Mouse (Mus musculus) hindbrain, embryonic 11.5 days (tissue): ENCODE data around the gene E130114P18Rik. TPM values are rescaled to one million over a fixed set of nuclear protein-coding genes. Genes with fewer than 3 reads are reported as not detected.

Experiments used
- ATAC-seq: fragments of 200-750 bp; cut with Nextera tagmentation; 2 replicates; pipeline ENCODE4 v1.8.0; 2017; ENCODE audit warnings: mild to moderate bottlenecking, moderate TSS enrichment, moderate library complexity; ENCODE audit not compliant: low FRiP score
- DNase-seq: peaks from one replicate; pipeline ENCODE4 v3.0.0-alpha.2; 2015; ENCODE audit warnings: low spot score
- H3K27ac ChIP-seq: fragments of 300-500 bp; sonication (generic); 2 replicates; pipeline ENCODE4 v1.5.1; 2014; ENCODE audit warnings: mild to moderate bottlenecking, low read depth, low read length
- H3K27me3 ChIP-seq: fragments of 300-500 bp; sonication (generic); 2 replicates; pipeline ENCODE4 v1.6.1; 2014; ENCODE audit warnings: mild to moderate bottlenecking, low read length, moderate library complexity, mixed read lengths; ENCODE audit not compliant: control insufficient read depth, insufficient read depth
- H3K36me3 ChIP-seq: fragments of 300-500 bp; sonication (generic); 2 replicates; pipeline ENCODE4 v1.6.1; 2014; ENCODE audit warnings: mild to moderate bottlenecking, low read length, moderate library complexity, mixed read lengths; ENCODE audit not compliant: control insufficient read depth, insufficient read depth
- H3K4me1 ChIP-seq: fragments of 300-500 bp; sonication (generic); replicated peaks from 2 replicates; pipeline ENCODE4 v1.6.1; 2014; ENCODE audit warnings: low read length, mixed read lengths; ENCODE audit not compliant: control insufficient read depth, insufficient read depth
- H3K4me2 ChIP-seq: fragments of 300-500 bp; sonication (generic); replicated peaks from 2 replicates; pipeline ENCODE4 v1.6.1; 2014; ENCODE audit warnings: mild to moderate bottlenecking, low read depth, low read length
- H3K4me3 ChIP-seq: fragments of 300-500 bp; sonication (generic); 2 replicates; pipeline ENCODE4 v1.5.1; 2014; ENCODE audit warnings: low read depth, low read length
- H3K9ac ChIP-seq: fragments of 300-500 bp; sonication (generic); 2 replicates; pipeline ENCODE4 v1.6.1; 2014; ENCODE audit warnings: low read depth, low read length
- H3K9me3 ChIP-seq: fragments of 300-500 bp; sonication (generic); 2 replicates; pipeline ENCODE4 v1.6.1; 2016; ENCODE audit warnings: low read length; ENCODE audit not compliant: control insufficient read depth
- WGBS: fragments of 180-500 bp; shearing (Covaris S2); extraction: QIAGEN DNeasy Blood & Tissue Kit; methylation state at CpG from one replicate; pipeline ENCODE4 v1.1.7; 2014; 5-methylcytosine and 5-hydroxymethylcytosine counted together
- polyA plus RNA-seq: library from polyadenylated mRNA; unstranded; fragments of >200 nt; fragmentation: Nextera tagmentation; extraction: Ambion mirVana; gene quantifications from 2 replicates; pipeline ENCODE4 v1.2.1, GENCODE M21; 2014

Gene E130114P18Rik
- polyA plus RNA-seq = 28.5 and 36.5 TPM in 2 replicates

DNA sequence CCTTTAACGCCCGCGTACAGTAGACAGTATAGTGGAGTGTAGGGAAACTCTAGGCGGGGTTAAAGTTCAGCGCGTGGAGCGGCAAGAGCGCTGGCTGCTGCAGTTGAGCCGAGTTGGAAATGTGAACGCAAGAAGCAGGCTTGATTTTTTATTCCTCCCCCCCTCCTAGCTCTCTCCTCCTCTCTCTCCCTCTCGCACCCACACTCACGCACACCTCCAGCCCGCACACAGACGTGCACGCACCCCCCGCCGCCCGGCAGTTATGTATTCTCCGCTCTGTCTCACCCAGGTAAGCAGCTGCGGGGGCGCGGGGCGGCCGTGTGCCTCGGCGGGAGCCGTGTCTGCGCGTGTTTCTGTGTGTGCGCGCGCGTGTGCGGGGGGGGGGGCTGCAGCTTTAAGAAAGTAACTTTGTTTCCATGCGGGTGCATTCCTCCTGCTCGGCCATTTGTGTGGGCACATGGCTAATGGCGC, at the start of gene E130114P18Rik:
TSS of gene E130114P18Rik (minus strand) at position 373 of the 471 bp plus-strand sequence.
- Histone ChIP-seq H3K4me2 (peak within 1 kb of the TSS; percentile 38), H3K9me3 (no peaks in the 10 kb centered on the region), H3K9ac (peak within 1 kb of the TSS; percentile 97), H3K27ac (peak within 1 kb of the TSS; percentile 73), H3K36me3 (no peaks in the 10 kb centered on the region), H3K4me3 (peak within 1 kb of the TSS; percentile 94), H3K4me1 (no peaks in the 10 kb centered on the region; the same call in 1 of the 2 replicates), H3K27me3 (peaks cover 14% of the 10 kb centered on the region; the same call in 1 of the 2 replicates)
- DNase-seq (peak; percentile 78), ATAC-seq (peak; percentile 81)
- WGBS = under 1% methylated on average over 32 of the region's 37 CpGs

DNA sequence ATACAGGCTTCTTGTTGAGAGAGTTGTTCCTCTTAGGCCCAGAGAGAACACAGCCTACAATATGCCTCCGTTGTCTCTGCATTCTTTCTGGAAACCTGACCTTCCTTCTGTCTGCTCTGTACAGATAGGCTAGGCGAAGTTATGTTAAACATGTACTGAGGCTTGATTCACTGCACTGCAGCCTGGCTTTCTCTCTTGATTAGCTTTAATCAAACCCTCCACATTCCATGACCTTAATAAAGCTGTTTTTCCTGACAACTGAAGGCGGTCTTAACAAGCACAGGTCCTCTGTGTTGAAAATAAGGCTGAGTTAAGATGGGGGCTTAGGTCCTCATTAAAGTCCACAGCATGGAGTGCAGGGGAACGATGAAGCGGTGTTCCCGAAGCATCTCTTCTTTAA, 49.2 kb upstream of the E130114P18Rik start:
- Histone ChIP-seq H3K9ac (no peak overlapping the region), H3K27me3 (no peaks in the 10 kb centered on the region), H3K4me3 (no peak overlapping the region), H3K4me2 (no peak overlapping the region), H3K36me3 (no peaks in the 10 kb centered on the region), H3K27ac (no peak overlapping the region), H3K9me3 (no peaks in the 10 kb centered on the region), H3K4me1 (no peaks in the 10 kb centered on the region)
- DNase-seq = no peak
- no peak for ATAC-seq
- 80% methylated on average over 6 of the region's 6 CpGs for WGBS

DNA sequence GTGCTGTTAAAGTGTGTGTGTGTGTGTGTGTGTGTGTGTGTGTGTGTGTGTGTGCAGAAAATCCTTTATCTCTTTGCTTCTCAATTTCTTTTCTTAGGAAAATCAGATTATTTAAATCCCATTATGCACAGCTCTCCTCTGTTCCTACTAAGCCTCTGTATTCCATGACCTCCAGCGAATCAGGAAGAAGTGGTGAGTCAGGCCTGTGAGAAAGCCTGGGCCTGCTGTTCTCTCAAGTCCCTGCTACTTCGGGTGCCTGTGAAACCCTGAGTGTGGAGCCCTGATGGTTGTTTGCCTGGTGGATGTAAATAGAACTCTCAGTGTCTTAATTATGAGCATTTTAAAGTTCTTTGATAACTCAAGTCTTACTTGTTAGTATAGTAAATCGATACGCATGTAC, 48.0 kb upstream of the E130114P18Rik start:
- ATAC-seq = no peak
- H3K4me1 ChIP-seq = no peaks in the 10 kb centered on the region
- no peak overlapping the region for H3K9ac ChIP-seq
- no peaks in the 10 kb centered on the region for H3K36me3 ChIP-seq
- no peak overlapping the region for H3K4me3 ChIP-seq
- no peak overlapping the region for H3K4me2 ChIP-seq
- H3K27me3 ChIP-seq = no peaks in the 10 kb centered on the region
- H3K27ac ChIP-seq = no peak overlapping the region
- no peaks in the 10 kb centered on the region for H3K9me3 ChIP-seq
- no peak for DNase-seq
- WGBS = 74% methylated on average over 4 of the region's 4 CpGs

DNA sequence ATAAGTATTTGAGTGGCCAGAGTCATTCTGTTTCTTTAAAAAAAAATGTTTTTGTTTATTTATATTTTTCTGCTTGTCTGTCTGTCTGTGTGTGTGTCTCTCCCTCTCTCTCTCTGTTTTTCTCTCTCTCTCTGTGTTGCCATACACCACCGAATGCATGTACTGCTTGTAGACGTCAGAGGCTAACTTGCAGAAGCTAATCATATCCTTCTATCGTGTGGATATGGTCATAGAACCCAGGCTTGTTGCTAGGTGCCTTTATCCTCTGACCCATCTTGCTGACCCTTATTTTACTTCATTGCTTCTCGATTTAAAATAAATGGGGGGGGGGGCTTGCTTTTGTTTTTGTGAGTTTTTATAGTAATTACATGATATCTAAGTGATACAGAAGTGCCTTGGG, 47.6 kb upstream of the E130114P18Rik start:
- Histone ChIP-seq H3K4me1 (no peaks in the 10 kb centered on the region), H3K27ac (no peak overlapping the region), H3K4me3 (no peak overlapping the region), H3K4me2 (no peak overlapping the region), H3K36me3 (no peaks in the 10 kb centered on the region), H3K9ac (no peak overlapping the region), H3K9me3 (no peaks in the 10 kb centered on the region), H3K27me3 (no peaks in the 10 kb centered on the region)
- no peak for DNase-seq
- 63% methylated on average over 4 of the region's 4 CpGs for WGBS
- no peak for ATAC-seq

DNA sequence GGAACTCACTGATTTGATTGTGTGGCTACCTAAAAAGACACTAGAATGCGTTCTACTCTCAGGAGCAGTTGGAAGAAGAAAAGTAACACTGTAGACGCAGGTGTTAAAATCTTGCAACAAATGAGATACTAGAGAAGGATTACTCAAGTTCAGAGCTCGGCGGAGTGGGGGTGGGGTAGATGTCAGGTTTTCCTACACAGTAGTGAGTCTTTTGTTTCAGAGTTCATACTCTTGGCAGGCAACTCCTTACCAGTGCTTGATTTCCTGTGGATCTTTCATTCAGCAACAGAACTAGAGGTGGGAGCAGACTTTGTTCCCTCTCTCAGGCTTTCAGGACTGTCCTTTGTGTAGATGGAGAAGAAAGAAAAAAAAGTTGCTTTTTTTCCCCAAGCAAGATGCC, 46.6 kb upstream of the E130114P18Rik start:
- Histone ChIP-seq H3K9ac (no peak overlapping the region), H3K9me3 (no peaks in the 10 kb centered on the region), H3K4me1 (no peaks in the 10 kb centered on the region), H3K4me3 (no peak overlapping the region), H3K4me2 (no peak overlapping the region), H3K27me3 (no peaks in the 10 kb centered on the region), H3K36me3 (no peaks in the 10 kb centered on the region), H3K27ac (no peak overlapping the region)
- 74% methylated on average over 4 of the region's 4 CpGs for WGBS
- DNase-seq (no peak), ATAC-seq (no peak)

DNA sequence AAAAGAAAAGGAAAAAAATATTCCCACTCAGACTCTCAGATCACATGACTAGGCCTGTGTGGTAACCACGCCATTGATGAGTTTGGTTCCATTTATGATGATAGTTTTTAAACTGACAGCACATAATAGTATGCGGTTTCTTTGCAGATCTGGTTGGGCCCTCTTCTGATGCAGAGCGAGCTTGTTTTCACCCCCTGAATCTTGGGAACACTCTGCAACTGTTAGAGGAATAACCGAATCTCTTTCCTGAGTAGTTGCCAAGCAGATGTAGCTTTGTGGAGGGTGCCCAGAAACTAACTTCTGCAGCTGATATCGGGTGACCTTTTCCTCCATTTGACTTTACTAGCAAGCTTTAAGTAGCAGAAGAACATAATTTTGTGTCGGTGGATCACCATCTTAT, 45.6 kb upstream of the E130114P18Rik start:
- WGBS = 89% methylated on average over 6 of the region's 6 CpGs
- ATAC-seq (no peak), DNase-seq (no peak)
- no peak overlapping the region for H3K4me2 ChIP-seq
- no peaks in the 10 kb centered on the region for H3K36me3 ChIP-seq
- no peak overlapping the region for H3K4me3 ChIP-seq
- no peaks in the 10 kb centered on the region; the same call in 1 of the 2 replicates for H3K4me1 ChIP-seq
- no peaks in the 10 kb centered on the region for H3K27me3 ChIP-seq
- no peak overlapping the region for H3K9ac ChIP-seq
- no peak overlapping the region for H3K27ac ChIP-seq
- no peaks in the 10 kb centered on the region for H3K9me3 ChIP-seq

DNA sequence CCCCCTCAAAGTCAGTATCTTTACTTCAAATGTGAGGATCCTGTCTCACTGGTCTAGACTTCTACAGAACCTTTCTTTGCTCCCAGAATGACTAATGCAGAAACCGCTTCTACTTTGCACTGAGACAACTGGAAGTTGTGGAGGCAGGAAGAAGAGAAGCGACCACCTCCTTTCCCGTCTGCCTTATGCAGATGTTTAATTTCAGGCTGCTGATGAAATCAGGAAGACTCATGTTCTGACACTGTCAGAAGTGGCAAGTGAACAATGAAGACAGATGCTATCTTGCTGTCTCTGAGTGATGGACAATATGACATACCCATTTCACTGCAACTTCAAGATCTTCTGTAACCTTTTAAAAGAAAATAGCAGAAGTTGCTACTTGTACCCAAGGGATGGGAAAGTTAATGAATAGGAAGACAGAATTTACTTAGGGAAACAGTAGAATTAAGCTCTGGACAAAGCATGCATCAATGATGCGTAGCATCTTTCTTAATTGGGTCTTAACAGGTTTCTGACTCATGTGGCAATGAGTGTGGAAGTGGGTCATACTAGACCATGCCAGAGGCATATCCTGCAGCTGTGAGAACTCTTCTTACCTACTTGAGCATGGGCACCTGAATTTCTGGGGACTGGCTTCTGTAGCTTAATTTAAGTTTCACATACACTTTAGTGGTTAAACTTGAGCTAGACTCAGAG, 43.8 kb upstream of the E130114P18Rik start:
- WGBS = 88% methylated on average over 4 of the region's 4 CpGs
- no peaks in the 10 kb centered on the region for H3K27me3 ChIP-seq
- H3K4me3 ChIP-seq = no peak overlapping the region
- H3K9me3 ChIP-seq = no peaks in the 10 kb centered on the region
- H3K4me1 ChIP-seq = no peaks in the 10 kb centered on the region; the same call in 1 of the 2 replicates
- DNase-seq (no peak), ATAC-seq (no peak)
- no peak overlapping the region for H3K27ac ChIP-seq
- no peaks in the 10 kb centered on the region for H3K36me3 ChIP-seq
- no peak overlapping the region for H3K4me2 ChIP-seq
- no peak overlapping the region for H3K9ac ChIP-seq

DNA sequence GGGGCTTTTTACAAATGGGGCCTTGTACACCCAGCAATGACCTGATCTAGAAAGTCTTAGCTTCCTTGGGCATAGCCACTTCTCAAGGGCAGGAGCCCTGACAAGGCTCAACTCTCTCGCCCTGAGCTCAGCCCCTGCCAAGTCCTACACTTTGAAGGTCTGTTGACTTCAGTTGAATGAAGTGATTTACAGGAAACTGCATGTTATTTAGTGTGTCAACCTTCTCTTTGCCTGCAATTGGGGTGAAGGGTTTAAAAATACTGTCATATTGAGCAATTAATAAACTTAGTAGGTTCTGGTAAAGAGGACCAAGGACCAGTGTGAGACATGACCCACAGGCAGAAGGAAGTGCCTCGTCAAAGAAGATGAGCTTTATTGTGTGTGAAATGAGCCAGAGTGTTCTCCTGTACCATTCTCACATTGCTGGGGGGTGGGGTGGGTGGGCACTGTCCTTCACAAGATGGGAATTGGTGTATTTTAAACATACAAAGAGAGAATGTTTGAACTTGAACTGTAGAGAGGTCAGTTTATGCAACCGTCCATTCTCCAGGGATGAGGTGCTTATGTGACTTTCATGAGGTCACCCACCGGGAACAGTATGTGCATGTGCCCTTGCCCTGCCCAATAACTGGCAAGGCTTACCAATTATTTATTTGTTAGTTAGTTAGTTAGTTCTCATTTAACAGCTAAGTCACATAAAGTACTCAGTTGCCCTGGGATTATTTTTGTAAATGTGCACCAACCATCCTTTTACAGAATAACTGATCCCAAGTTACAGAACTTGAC, 42.8 kb upstream of the E130114P18Rik start:
- Histone ChIP-seq H3K4me2 (no peak overlapping the region), H3K9me3 (no peaks in the 10 kb centered on the region), H3K9ac (no peak overlapping the region), H3K4me3 (no peak overlapping the region), H3K27me3 (no peaks in the 10 kb centered on the region), H3K27ac (no peak overlapping the region), H3K36me3 (no peaks in the 10 kb centered on the region), H3K4me1 (no peaks in the 10 kb centered on the region; the same call in 1 of the 2 replicates)
- ATAC-seq (no peak), DNase-seq (no peak)
- 89% methylated on average over 4 of the region's 4 CpGs for WGBS
